Mouse (Mus musculus): ENCODE data around the gene Trpc4.

The Trpc4 gene

DNA sequence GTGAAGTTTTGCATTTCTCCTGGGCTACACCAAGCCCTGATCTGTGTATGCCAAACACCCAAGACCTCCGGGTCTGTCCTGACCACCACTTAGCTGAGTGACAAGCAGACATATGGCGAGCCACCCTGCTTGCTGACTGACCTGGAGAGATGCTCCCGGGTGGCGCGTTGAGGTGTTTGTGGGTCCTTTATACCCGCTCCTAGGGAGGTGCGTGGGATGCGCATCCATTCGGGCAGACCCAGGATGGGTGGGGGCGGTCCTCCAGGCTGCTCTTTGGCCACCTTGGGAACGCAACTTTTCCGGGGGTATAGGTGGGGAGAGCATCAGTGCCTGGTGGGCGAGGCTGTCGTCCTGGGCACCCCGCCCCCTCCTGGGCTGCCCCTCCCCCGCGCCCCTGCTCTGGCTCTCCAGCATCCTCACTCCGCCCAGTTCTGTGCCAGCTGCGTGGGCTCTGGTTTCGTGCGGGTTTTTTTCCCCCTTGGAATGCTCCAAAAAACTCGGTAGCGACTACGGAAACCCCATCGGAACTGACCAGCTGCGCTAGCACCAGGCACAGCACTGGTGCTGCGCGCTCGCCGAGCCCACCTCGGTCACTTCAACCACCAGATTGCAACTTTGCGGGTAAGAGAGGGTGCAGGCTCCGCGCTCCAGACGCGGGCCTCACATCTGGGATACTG lies at the start of gene Trpc4:
Trpc4 (plus strand) TSS at position 397 of the 677 bp plus-strand sequence.
- DNase-seq (ENCODE audit: low read depth, low spot score) = no peak

- DNase-seq (ENCODE audit: low read depth, low spot score) = no peak
These were observed 44.3 kb upstream of the Trpc4 start for GRCm38 (mm10) chr3:54111489-54111888.

- no peak for DNase-seq (ENCODE audit: low read depth, low spot score)
These were observed 20.5 kb upstream of the Trpc4 start for GRCm38 (mm10) chr3:54135376-54135775.

- DNase-seq (ENCODE audit: low read depth, low spot score) = no peak
These were observed 14.5 kb upstream of the Trpc4 start for GRCm38 (mm10) chr3:54141376-54141775.

DNA sequence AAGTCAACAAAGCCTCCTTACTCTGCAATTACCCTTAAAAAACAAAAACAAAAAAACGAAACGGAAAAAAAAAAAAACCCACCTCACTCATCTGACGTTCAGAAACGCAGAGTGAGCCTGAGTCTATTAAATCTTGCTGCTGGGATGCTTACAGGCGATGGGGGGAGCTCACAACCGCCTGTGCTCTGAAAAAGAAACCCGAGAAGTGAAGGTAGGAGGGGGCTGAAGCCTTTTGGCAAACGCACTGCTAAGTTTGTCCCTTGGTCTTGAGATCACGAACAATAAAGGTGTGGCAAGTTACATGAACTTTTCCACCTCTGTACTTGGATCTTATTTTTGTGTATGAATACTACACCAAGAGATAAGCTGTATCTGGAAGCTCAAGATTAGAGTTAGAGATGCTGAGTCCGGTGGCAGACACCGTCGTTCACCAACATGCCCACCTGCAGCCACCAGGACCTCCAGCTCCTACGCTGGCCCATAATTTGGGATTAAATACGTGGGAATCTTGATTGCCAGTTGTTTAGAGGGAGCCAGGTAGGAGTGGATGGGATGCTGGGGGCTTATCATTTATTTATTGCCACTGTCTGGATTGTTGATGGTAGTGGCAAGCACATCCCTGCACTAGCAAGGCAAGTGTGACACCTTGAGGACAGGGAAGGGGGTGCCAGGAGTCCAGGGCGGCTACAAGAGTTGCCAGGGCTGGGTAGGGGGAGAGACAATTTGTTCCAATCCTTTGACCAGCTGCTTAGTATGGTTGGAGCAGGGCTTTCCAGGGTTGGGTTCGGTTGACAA lies 794 bp upstream of the Trpc4 start:
- no peak for DNase-seq (ENCODE audit: low read depth, low spot score)

DNA sequence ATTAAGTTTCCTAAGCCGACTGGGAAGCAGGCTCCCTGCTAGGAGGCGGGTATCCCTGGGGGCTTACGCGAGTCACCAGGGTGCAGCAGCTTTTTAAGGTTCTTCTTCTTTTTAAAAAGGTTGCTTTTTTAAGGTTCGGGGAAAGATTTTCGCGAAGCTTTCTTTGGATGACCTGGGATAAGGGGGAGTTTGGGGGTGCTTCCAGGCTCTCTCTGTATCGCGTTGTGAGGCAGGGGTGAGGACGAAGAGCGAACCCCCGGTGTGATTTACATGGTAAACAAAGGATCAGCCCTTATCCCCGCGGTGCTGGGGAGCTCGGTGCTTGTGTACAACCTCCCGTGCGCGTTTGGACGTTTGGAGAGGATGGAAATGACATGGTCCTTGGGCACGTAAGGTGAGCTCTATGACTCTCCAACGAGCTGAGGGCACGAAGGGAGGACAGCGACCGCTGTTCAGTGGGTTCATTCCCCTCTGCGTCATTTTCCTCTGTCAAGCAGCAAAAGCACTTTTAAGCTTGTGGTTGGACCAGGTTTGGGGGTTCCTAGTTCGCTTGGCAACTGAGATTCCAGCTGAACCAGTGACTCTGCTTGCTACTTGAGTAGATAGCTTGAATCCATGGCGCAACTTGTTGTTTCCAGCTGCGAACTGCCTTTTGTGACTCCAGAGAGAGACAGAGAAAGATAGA lies 623 bp downstream of the Trpc4 start:
- no peak for DNase-seq (ENCODE audit: low read depth, low spot score)

- DNase-seq (ENCODE audit: low read depth, low spot score) = no peak
These were observed 14.9 kb downstream of the Trpc4 start for GRCm38 (mm10) chr3:54170701-54171100.

DNA sequence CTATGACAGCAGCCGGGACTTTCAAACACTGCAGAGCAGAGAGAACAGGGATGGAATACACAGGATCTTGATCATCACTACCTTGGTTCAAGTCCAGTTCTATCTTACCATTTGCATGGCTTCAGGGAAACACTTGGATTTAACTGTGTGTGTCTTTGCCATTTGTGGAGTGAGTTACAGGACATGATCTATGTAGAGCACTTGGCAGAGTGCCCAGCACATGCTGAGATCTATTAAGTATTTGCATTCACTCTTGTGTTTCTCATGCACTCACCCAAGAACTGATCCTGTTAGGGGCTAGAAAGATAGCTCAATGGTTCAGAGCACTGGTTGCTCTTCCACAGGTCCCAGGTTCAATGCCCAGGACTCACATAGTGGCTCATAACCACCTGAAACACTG lies 21.5 kb downstream of the Trpc4 start:
- DNase-seq (ENCODE audit: low read depth, low spot score) = no peak

DNA sequence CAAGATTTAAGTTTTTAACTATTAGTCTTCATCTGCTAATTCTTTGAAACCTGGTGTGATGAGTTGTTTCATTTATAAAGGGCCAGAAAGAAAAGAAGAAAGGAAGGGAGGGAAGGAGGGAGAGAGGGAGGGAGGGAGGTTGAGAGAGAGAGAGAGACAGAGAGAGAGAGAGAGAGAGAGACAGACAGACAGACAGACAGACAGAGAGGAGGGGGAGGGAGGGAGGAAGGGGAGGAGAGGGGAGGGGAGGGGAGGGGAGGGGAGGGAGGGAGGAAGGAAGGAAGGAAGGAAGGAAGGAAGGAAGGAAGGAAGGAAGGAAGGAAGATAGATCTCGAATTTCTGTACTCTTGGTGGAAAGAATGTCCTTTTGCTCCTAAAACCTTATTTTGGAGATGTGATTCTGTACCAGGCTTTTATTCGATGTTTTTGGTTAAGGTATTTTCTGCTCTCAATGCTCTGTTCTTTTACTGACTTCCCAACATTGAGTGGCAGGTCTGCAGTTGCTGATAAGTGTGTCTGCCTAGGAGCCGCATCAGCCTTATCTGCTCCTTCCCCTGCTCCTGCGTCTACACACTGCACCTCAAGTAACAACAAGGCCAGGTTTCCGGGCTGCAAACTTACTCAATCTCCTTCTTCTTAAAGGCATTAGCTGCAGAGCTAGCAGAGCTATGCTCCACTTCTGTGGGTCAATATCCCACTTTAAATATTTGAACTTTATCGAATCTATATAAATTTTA lies 35.3 kb downstream of the Trpc4 start:
- no peak for DNase-seq (ENCODE audit: low read depth, low spot score)

DNA sequence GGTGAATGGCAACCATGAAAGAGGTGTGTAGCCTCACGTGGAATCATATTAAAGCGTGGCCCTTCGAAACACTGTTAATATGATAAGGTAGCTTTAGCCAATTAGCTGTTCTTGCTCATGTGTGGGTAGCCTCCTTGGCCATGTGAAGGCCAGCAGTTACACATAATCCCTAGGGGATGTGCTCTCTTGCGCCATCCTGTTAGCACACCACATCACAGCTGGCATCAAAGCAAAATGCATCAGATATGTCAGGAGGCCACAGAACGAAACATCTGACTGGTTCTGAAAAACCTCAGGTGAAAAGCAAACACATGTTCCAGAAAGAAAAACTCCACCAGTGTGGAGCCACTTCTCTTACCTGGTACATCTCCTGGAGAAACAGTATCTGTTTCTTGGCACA lies 45.4 kb downstream of the Trpc4 start:
- no peak for DNase-seq (ENCODE audit: low read depth, low spot score)

DNA sequence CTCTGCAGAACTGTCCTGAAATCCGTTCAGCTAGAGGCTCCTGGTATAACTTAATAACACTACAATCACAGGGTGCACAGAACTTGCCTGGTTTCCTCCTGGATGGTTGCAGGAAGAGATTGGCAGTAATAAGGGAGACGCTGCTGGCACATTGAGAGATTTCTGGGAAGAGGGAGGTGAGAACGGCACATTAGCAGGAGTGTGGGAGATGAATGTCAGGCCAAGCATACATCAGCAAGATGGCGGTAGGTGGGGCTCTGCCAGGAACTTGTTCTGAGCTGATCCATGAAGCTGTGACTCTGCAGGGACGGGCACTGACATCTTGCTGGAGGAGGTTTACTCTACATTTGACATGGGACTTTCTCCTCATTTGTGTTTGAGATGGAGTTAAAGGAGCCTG lies 48.6 kb downstream of the Trpc4 start:
- DNase-seq (ENCODE audit: low read depth, low spot score) = no peak

- DNase-seq (ENCODE audit: low read depth, low spot score) = no peak
These were observed 54.3 kb downstream of the Trpc4 start for GRCm38 (mm10) chr3:54210112-54210511.

DNA sequence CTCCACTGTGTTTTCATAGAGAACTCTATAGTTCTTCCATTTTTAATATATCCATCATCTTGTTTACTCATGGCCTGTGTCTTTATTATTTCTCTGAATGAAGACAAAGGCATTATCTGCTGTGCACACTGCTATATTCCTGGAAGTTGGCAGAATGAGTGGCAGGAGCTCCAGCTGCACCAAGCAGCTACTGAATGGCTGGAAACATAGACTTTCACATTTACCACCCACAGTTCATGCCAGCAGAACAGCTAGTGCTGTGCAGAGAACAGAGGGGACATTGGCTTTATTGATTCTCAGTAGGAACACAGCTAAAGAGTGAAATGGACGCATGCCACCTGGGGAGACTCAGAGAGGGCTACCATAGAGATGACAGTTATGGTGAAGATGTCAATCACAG lies 55.6 kb downstream of the Trpc4 start:
- DNase-seq (ENCODE audit: low read depth, low spot score) = no peak

DNA sequence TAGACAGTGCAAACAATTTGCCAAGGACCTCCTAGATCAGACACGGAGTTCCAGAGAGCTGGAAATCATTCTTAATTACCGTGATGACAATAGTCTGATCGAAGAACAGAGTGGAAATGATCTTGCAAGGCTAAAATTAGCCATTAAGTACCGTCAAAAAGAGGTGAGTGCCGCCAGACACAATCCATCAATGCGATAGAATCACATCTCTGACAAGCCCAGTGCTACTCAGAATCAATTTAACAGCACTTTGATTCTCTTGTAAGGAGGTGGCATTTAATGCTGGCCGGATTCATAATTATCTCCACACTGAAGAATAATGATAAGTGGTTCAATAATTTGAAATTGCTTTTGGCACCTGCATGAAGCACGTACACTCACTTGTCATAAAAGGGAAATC lies 66.7 kb downstream of the Trpc4 start:
- no peak for DNase-seq (ENCODE audit: low read depth, low spot score)

DNA sequence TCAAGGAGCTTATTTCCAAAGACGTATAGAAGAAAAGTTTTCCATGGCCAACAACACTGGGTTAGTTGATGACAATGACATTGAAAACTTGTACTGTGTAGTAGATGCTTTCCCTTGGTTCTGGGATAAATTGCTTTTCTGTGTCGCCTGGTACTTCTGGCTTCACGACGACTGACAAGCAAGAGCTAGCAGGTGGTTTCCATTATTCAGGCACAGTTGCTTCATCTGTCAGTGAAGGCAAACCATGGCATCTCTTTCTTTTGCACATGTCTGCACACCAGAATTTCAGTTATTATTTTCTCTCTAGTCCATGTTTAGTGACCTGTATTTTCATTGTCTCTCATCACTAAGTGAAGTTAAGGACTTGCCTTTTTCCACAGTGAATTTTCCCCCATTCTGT lies 72.6 kb downstream of the Trpc4 start:
- DNase-seq (ENCODE audit: low read depth, low spot score) = no peak

DNA sequence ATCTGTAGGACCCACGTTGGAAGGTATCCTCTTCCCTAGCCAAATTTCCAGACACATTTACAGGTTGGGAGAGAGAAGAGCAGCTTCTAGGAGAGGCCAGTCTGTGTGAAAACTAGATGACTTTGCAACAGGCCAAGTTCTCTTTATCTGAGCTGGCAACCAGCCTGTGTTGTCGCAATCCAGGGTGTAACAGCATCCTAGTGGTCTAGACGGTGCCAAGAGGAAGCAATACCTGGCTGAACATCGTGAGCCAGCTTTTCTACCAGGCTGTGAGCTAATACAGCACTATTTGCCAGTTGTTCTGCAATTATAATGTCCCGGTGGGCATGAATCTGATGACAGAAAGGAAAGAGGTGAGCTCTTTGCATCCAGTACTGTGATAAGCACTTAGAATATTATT lies 83.1 kb downstream of the Trpc4 start:
- no peak for DNase-seq (ENCODE audit: low read depth, low spot score)

DNA sequence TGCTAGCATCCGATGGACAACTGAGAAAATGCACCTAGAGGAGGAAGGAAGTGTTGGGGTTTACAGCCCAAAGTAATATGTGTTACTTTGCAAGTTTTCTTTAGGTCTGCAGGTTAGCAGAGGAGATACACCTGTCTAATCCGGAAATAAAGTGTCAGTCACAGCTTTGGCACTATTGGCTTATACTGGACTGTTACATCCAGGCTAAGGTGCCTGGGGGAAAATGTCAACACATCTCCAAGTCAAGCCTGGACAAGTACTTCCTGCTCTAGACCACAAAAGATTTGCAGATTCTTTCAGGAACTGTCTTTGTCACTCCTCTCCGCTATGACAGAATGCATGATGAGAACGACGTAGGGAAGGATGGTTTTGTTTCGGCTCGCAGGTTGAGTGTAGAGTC lies 83.6 kb downstream of the Trpc4 start:
- no peak for DNase-seq (ENCODE audit: low read depth, low spot score)

DNA sequence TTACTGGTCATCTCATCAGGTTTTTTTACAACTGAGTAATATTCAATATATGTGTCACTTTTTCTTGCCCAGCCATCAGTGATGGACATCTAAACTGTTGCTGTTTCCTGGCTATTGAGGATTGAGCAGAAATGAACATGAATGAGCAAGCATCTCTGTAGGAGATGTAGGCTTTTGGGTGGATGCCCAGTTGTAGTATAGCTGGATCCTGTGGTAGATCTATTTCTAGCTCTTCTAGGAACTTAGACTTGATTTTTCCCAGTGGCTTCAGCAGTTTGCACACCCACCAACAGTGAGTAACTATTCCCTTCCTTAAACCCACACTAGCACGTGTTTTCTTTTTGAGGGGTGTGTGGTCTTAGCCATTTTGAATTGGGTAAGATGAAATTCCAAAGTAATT lies 87.3 kb downstream of the Trpc4 start:
- no peak for DNase-seq (ENCODE audit: low read depth, low spot score)

- no peak for DNase-seq (ENCODE audit: low read depth, low spot score)
These were observed 89.1 kb downstream of the Trpc4 start for GRCm38 (mm10) chr3:54244729-54245465.

DNA sequence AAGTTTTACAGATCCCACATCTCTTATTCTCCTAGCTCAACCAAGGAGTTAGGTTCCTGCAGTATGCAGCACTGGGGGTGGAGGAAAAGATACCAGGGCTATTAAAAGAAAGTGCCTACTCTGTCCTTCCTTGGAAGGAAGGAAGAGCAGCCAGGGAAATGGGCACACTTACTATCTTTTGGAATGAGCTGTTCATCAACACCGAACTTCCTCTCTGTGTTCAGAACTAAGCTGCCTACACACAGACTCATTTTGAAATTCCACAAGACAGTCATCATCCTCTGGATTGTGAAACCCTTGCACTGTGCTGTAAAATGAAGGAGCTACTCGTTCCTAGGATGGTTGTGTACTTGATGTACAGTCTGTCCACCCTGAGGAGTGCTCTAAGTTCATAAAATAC lies 90.6 kb downstream of the Trpc4 start:
- no peak for DNase-seq (ENCODE audit: low read depth, low spot score)

DNA sequence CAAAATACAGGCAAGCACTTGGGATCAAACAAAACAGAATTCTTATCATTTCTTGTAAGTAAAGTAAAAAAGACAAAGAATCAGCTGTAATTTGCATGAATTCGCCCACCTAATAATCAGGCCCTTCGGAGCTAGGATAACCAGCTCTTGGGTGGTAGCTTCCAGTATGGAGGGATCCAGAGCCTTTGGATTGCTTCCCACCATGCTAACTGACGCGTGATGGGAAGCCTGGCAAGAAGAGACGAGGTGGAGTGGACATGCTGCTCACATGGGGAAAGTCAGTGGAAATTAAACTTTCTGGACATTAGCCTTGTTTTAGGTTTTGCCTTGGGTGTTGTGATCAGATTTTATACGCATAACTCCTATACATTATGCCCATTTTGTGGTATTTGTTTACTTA lies 93.5 kb downstream of the Trpc4 start:
- DNase-seq (ENCODE audit: low read depth, low spot score) = no peak

Measured in CD4-positive helper T cell, adult 2 months (primary cell).